Mouse (Mus musculus) embryonic facial prominence, embryonic 12.5 days (tissue): ENCODE measurements around the gene 5430419D17Rik. TPM values are rescaled to one million over a fixed set of nuclear protein-coding genes. Genes with fewer than 3 reads are reported as not detected.

Experiments
- ATAC-seq: fragments of 200-750 bp; cut with Nextera tagmentation; 2 replicates; pipeline ENCODE4 v1.8.0; 2017; ENCODE audit not compliant: insufficient number of reproducible peaks, insufficient read depth, low FRiP score, low TSS enrichment
- H3K27ac ChIP-seq: fragments of 300-500 bp; sonication (generic); 2 replicates; pipeline ENCODE4 v1.5.1; 2016; ENCODE audit warnings: mild to moderate bottlenecking
- H3K27me3 ChIP-seq: fragments of 300-500 bp; sonication (generic); 2 replicates; pipeline ENCODE4 v1.6.1; 2016; ENCODE audit warnings: mild to moderate bottlenecking, moderate library complexity
- H3K36me3 ChIP-seq: fragments of 300-500 bp; sonication (generic); 2 replicates; pipeline ENCODE4 v1.6.1; 2016; ENCODE audit warnings: mild to moderate bottlenecking
- H3K4me1 ChIP-seq: fragments of 300-500 bp; sonication (generic); 2 replicates; pipeline ENCODE4 v1.6.1; 2016
- H3K4me2 ChIP-seq: fragments of 300-500 bp; sonication (generic); replicated peaks from 2 replicates; pipeline ENCODE4 v1.6.1; 2016; ENCODE audit warnings: mild to moderate bottlenecking, moderate library complexity
- H3K4me3 ChIP-seq: fragments of 300-500 bp; sonication (generic); 2 replicates; pipeline ENCODE4 v1.5.1; 2016; ENCODE audit warnings: mild to moderate bottlenecking
- H3K9ac ChIP-seq: fragments of 300-500 bp; sonication (generic); 2 replicates; pipeline ENCODE4 v1.6.1; 2016; ENCODE audit warnings: mild to moderate bottlenecking, moderate library complexity
- H3K9me3 ChIP-seq: fragments of 300-500 bp; sonication (generic); 2 replicates; pipeline ENCODE4 v1.6.1; 2016; ENCODE audit warnings: mild to moderate bottlenecking, moderate library complexity
- WGBS: fragments of 180-500 bp; shearing (Covaris S2); methylation state at CpG from one replicate; pipeline ENCODE4 v1.1.7; 2016; 5-methylcytosine and 5-hydroxymethylcytosine counted together
- polyA plus RNA-seq: library from polyadenylated mRNA; unstranded; fragments of >200 nt; fragmentation: Nextera tagmentation; extraction: Ambion mirVana; gene quantifications from 2 replicates; pipeline ENCODE4 v1.2.1, GENCODE M21; 2016

Gene 5430419D17Rik
- not detected in 2 replicates for polyA plus RNA-seq

DNA sequence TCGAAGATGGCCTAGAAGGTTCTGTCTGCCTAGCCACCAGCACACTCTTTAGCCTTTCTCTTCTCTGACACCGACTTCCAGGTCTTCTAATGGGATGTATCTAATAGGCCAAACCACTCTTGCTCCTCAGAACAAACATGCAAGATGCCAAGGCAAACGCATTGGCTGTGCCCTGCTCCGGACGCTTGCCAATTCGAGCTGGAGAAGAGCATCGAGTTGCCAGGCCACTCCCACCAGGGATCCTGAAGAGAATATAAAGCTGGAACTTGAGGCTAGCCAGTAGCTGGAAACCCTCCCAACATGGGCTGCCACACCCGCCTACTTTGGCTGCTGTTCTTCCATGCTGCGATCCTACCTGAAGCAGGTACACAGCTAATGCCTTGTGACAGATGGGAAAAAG, at the start of gene 5430419D17Rik:
Gene 5430419D17Rik (plus strand): TSS at position 282 of the 400 bp plus-strand sequence.
- no peak for ATAC-seq

DNA sequence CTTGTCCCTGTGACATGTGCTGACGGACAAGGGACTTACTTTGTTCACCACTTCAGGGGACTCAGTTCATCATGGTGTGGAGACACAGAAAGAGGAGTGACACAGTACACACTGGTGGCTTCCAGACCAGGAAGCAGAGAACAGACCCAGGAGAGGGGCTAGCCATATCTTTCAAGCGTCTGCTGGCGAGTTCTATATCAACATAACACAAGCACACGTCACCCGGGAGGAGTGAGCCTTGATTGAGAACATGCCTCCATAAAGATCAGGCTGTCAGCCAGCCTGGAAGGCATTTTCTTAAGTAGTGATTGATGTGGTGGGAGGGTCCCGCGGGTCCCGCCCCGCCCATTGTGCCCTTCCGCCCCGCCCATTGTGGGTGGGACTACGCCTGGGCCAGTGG, 44.2 kb upstream of the 5430419D17Rik start:
- Histone ChIP-seq H3K27me3 (no peaks in the 10 kb centered on the region), H3K27ac (no peak overlapping the region), H3K4me1 (no peaks in the 10 kb centered on the region), H3K9ac (no peak overlapping the region), H3K4me3 (no peak overlapping the region), H3K9me3 (no peaks in the 10 kb centered on the region), H3K36me3 (no peaks in the 10 kb centered on the region), H3K4me2 (no peak overlapping the region)
- ATAC-seq = no peak
- 68% methylated on average over 12 of the region's 12 CpGs for WGBS

More for the DNA sequence above, at the start of gene 5430419D17Rik:
- Histone ChIP-seq H3K4me3 (no peak within 1 kb of the TSS), H3K4me2 (no peak within 1 kb of the TSS), H3K27me3 (no peaks in the 10 kb centered on the region), H3K4me1 (no peaks in the 10 kb centered on the region), H3K36me3 (no peaks in the 10 kb centered on the region), H3K9me3 (no peaks in the 10 kb centered on the region), H3K27ac (no peak within 1 kb of the TSS), H3K9ac (no peak within 1 kb of the TSS)
- WGBS = 81% methylated on average over 9 of the region's 9 CpGs

DNA sequence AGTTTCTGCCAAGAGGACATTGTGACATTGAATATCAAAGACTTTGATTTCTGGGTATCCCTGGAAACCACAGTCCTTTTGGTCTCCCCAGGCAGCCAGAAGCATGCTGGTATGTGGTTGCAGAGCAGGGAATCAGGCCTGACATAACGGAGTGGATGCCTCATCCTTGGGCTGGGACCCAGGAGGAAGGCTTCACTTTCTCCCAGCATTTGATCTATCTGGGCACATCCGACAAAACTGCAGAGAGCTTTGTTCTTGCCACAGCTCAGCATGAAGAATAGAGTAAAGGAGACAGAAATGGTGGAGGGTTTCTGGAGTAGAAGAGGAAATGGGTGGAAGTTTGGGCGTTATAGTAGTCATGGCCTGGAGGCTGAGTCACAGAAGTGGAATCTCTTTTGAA, 41.0 kb upstream of the 5430419D17Rik start:
- 71% methylated on average over 3 of the region's 3 CpGs for WGBS
- no peaks in the 10 kb centered on the region for H3K9me3 ChIP-seq

GRCm38 (mm10) chr7:131146214-131146613, 28.0 kb upstream of the 5430419D17Rik start, which contains the start of gene 4933402N03Rik:
Gene 4933402N03Rik, minus strand, starts transcription at chr7:131146314.
- H3K27me3 ChIP-seq = no peaks in the 10 kb centered on the region
- H3K9ac ChIP-seq = no peak within 1 kb of the TSS
- no peaks in the 10 kb centered on the region for H3K4me1 ChIP-seq
- no peak within 1 kb of the TSS for H3K27ac ChIP-seq
- no peak for ATAC-seq
- 92% methylated on average over 2 of the region's 2 CpGs for WGBS
- no peaks in the 10 kb centered on the region for H3K9me3 ChIP-seq
- no peaks in the 10 kb centered on the region for H3K36me3 ChIP-seq
- H3K4me3 ChIP-seq = no peak within 1 kb of the TSS
- H3K4me2 ChIP-seq = no peak within 1 kb of the TSS

More for the DNA sequence above, 41.0 kb upstream of the 5430419D17Rik start:
- ATAC-seq = no peak
- Histone ChIP-seq H3K4me1 (no peaks in the 10 kb centered on the region), H3K9ac (no peak overlapping the region), H3K4me3 (no peak overlapping the region), H3K4me2 (no peak overlapping the region), H3K27me3 (no peaks in the 10 kb centered on the region), H3K36me3 (no peaks in the 10 kb centered on the region), H3K27ac (no peak overlapping the region)

DNA sequence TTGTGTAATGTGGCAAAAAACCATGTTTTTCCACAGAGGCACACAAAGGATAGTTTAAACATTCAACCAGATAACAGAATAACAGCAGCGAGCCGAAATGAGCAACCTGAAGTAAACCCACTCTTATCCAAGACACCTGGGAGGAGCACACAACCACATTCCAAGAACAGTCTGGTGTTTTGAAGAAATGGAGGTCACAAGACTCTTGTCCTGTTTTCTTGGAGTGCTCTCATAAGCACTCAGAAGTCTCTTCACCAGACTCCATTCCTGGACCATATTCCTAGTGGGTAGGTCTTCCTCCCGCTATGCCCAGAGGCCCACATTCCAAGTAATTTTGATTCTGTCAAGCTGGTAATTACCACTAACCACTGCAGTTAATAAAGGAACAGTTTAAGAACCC, 24.0 kb upstream of the 5430419D17Rik start:
- Histone ChIP-seq H3K36me3 (no peaks in the 10 kb centered on the region), H3K4me3 (no peak overlapping the region), H3K9ac (no peak overlapping the region), H3K4me1 (no peaks in the 10 kb centered on the region), H3K27me3 (no peaks in the 10 kb centered on the region), H3K27ac (no peak overlapping the region), H3K9me3 (no peaks in the 10 kb centered on the region), H3K4me2 (no peak overlapping the region)
- WGBS = 73% methylated on average over 3 of the region's 3 CpGs
- no peak for ATAC-seq

- 68% methylated on average over 5 of the region's 5 CpGs for WGBS
Measured at GRCm38 (mm10) chr7:131153044-131153443, 21.2 kb upstream of the 5430419D17Rik start.

GRCm38 (mm10) chr7:131162251-131162650, 12.0 kb upstream of the 5430419D17Rik start:
- no peak for ATAC-seq
- H3K4me1 ChIP-seq = no peaks in the 10 kb centered on the region
- H3K27ac ChIP-seq = no peak overlapping the region
- H3K27me3 ChIP-seq = no peaks in the 10 kb centered on the region
- no peak overlapping the region for H3K4me2 ChIP-seq
- WGBS = 68% methylated on average over 7 of the region's 7 CpGs
- H3K9ac ChIP-seq = no peak overlapping the region
- no peaks in the 10 kb centered on the region for H3K36me3 ChIP-seq
- H3K4me3 ChIP-seq = no peak overlapping the region
- no peaks in the 10 kb centered on the region for H3K9me3 ChIP-seq

More at GRCm38 (mm10) chr7:131153044-131153443, 21.2 kb upstream of the 5430419D17Rik start:
- Histone ChIP-seq H3K4me2 (no peak overlapping the region), H3K4me3 (no peak overlapping the region), H3K27me3 (no peaks in the 10 kb centered on the region), H3K36me3 (no peaks in the 10 kb centered on the region), H3K27ac (no peak overlapping the region), H3K9me3 (no peaks in the 10 kb centered on the region), H3K4me1 (no peaks in the 10 kb centered on the region), H3K9ac (no peak overlapping the region)
- no peak for ATAC-seq

- Histone ChIP-seq H3K27ac (no peak overlapping the region), H3K4me2 (no peak overlapping the region), H3K27me3 (no peaks in the 10 kb centered on the region), H3K9me3 (no peaks in the 10 kb centered on the region), H3K36me3 (no peaks in the 10 kb centered on the region), H3K9ac (no peak overlapping the region), H3K4me1 (no peaks in the 10 kb centered on the region), H3K4me3 (no peak overlapping the region)
- no peak for ATAC-seq
- WGBS = 79% methylated on average over 3 of the region's 3 CpGs
Measured at GRCm38 (mm10) chr7:131167771-131168170, 6.4 kb upstream of the 5430419D17Rik start.

DNA sequence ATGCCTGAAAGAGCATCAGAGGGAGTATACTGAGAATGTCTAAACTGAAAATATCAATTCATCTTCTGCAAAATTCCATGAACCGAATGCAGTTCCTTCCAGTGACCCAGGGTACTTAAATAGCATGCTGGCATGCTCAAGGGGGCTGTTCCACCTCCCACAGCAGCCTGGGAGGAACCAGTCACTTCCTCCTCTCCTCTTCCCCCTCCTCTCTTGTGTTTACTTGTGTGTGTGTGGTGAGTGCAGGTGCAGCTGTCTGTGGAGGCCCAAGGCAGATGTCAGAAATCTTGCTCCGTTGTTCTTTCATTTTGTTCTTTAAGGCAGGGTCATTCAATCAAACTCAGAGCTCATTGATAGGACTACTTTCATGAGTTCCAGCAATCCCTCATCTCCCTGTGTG, 5.1 kb upstream of the 5430419D17Rik start:
- no peak for ATAC-seq

GRCm38 (mm10) chr7:131182685-131183084, 8.5 kb downstream of the 5430419D17Rik start:
- Histone ChIP-seq H3K9ac (no peak overlapping the region), H3K36me3 (no peaks in the 10 kb centered on the region), H3K4me3 (no peak overlapping the region), H3K4me1 (no peaks in the 10 kb centered on the region), H3K9me3 (no peaks in the 10 kb centered on the region), H3K27me3 (no peaks in the 10 kb centered on the region), H3K27ac (no peak overlapping the region), H3K4me2 (no peak overlapping the region)
- WGBS = 36% methylated on average over 4 of the region's 4 CpGs
- no peak for ATAC-seq

More for the DNA sequence above, 5.1 kb upstream of the 5430419D17Rik start:
- Histone ChIP-seq H3K27me3 (no peaks in the 10 kb centered on the region), H3K27ac (no peak overlapping the region), H3K4me2 (no peak overlapping the region), H3K4me1 (no peaks in the 10 kb centered on the region), H3K9me3 (no peaks in the 10 kb centered on the region), H3K4me3 (no peak overlapping the region), H3K9ac (no peak overlapping the region), H3K36me3 (no peaks in the 10 kb centered on the region)
- WGBS = 47% methylated on average over 2 of the region's 2 CpGs

DNA sequence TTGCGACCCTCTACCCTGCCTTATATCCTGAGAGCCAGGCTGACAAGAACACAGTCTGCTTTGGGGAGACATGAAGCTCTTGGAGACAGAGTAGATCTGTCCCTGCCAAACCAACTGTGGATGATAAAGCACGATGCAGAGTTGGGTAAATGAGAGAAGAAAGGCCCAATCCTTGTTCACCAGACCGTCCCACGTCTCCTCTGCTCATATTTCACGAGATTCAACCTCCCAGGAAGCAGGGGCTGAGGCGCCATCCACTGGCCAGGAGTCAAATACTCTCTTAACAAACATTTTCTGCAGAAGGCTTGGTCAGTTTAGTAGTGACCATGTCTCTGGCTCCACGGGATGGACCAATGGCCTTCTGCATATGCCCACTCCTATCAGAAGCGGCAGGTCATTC, 10.1 kb downstream of the 5430419D17Rik start:
- no peaks in the 10 kb centered on the region for H3K9me3 ChIP-seq
- 67% methylated on average over 8 of the region's 8 CpGs for WGBS
- H3K4me3 ChIP-seq = no peak overlapping the region
- no peaks in the 10 kb centered on the region for H3K27me3 ChIP-seq
- H3K9ac ChIP-seq = no peak overlapping the region
- no peak overlapping the region for H3K27ac ChIP-seq
- H3K4me2 ChIP-seq = no peak overlapping the region
- H3K36me3 ChIP-seq = no peaks in the 10 kb centered on the region
- no peaks in the 10 kb centered on the region for H3K4me1 ChIP-seq
- no peak for ATAC-seq

DNA sequence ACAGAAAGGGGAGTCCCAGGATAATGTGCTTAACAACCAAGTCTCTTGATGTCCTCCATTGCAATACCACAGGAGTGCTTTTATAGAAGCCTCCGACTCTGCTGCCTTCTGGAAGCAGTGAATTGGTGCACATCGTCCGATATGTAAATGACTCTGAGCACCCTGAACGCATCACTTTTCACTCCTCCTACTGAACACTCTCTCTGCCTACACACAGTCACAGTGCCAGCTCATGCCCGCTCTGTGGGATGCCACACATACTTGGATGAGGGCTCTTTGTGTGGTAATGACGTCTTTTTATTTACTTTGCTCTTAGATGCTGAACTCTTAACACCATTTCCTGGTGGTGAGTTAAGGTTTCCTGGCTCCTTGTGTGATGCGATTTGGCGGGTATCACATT, 12.8 kb downstream of the 5430419D17Rik start:
- no peak overlapping the region for H3K9ac ChIP-seq
- ATAC-seq = no peak
- no peaks in the 10 kb centered on the region for H3K27me3 ChIP-seq
- H3K9me3 ChIP-seq = no peaks in the 10 kb centered on the region
- H3K4me2 ChIP-seq = no peak overlapping the region
- H3K27ac ChIP-seq = no peak overlapping the region
- no peak overlapping the region for H3K4me3 ChIP-seq
- H3K4me1 ChIP-seq = no peaks in the 10 kb centered on the region
- 70% methylated on average over 8 of the region's 8 CpGs for WGBS
- no peaks in the 10 kb centered on the region for H3K36me3 ChIP-seq

GRCm38 (mm10) chr7:131187996-131188395, 13.8 kb downstream of the 5430419D17Rik start:
- Histone ChIP-seq H3K36me3 (no peaks in the 10 kb centered on the region), H3K27me3 (no peaks in the 10 kb centered on the region), H3K4me2 (no peak overlapping the region), H3K4me3 (no peak overlapping the region), H3K9ac (no peak overlapping the region), H3K4me1 (no peaks in the 10 kb centered on the region), H3K27ac (no peak overlapping the region), H3K9me3 (no peaks in the 10 kb centered on the region)
- no peak for ATAC-seq
- 95% methylated on average over 14 of the region's 14 CpGs for WGBS
